Mouse (Mus musculus) MEL (cell line): Measurements from ENCODE around the gene Mmp9. TPM values are rescaled to one million over a fixed set of nuclear protein-coding genes. Genes with fewer than 3 reads are reported as not detected.

ENCODE experiments used
- DNase-seq: peaks from one replicate; pipeline ENCODE4 v3.0.0; 2011; ENCODE audit warnings: low read depth, low spot score
- H3K27ac ChIP-seq: 2 replicates; pipeline ENCODE4 v1.5.1; 2012; ENCODE audit warnings: low read depth, mild to moderate bottlenecking, control low read depth, low read length, moderate library complexity; ENCODE audit not compliant: control insufficient read depth
- H3K27me3 ChIP-seq, 2 experiments: fragments of 150-350 bp in 1 of 2; sonication (generic) in 1 of 2; 2 replicates each; pipeline ENCODE4 v1.6.1; 2012; ENCODE audit warnings: low read length in 2 of 2, mild to moderate bottlenecking in 2 of 2, improper control_type of control experiment in 1 of 2, moderate library complexity in 1 of 2; ENCODE audit not compliant: insufficient read depth in 2 of 2, control insufficient read depth in 1 of 2
- H3K36me3 ChIP-seq, 2 experiments: 2 replicates each; pipeline ENCODE4 v1.6.1; 2012 to 2014; ENCODE audit warnings: low read length in 2 of 2, improper control_type of control experiment in 1 of 2, inconsistent platforms in 1 of 2, mild to moderate bottlenecking in 1 of 2; ENCODE audit not compliant: insufficient read depth in 2 of 2, control insufficient read depth in 1 of 2
- H3K4me1 ChIP-seq, 2 experiments: fragments of 150-350 bp in 1 of 2; sonication (generic) in 1 of 2; 2 replicates each; pipeline ENCODE4 v1.6.1; 2012; ENCODE audit warnings: low read length in 2 of 2, improper control_type of control experiment in 1 of 2, mild to moderate bottlenecking in 1 of 2; ENCODE audit not compliant: insufficient read depth in 2 of 2, control insufficient read depth in 1 of 2
- H3K4me3 ChIP-seq, 2 experiments: fragments of 150-350 bp in 1 of 2; sonication (generic) in 1 of 2; 2 replicates each; pipeline ENCODE4 v1.5.1; 2012; ENCODE audit warnings: low read depth in 2 of 2, low read length in 2 of 2, mild to moderate bottlenecking in 2 of 2, moderate library complexity in 2 of 2, control low read depth in 1 of 2, improper control_type of control experiment in 1 of 2; ENCODE audit not compliant: control insufficient read depth in 1 of 2, insufficient read depth in 1 of 2
- H3K79me2 ChIP-seq: 2 replicates; pipeline ENCODE4 v1.6.1; 2012; ENCODE audit warnings: mild to moderate bottlenecking, low read length, moderate library complexity; ENCODE audit not compliant: control insufficient read depth, poor library complexity, insufficient read depth
- H3K9ac ChIP-seq: 2 replicates; pipeline ENCODE4 v1.6.1; 2012; ENCODE audit warnings: low read depth, mild to moderate bottlenecking, control low read depth, low read length, moderate library complexity; ENCODE audit not compliant: control insufficient read depth, poor library complexity, severe bottlenecking
- H3K9me3 ChIP-seq: fragments of 150-350 bp; sonication (generic); replicated peaks from 2 replicates; pipeline ENCODE4 v1.6.1; 2012; ENCODE audit warnings: mild to moderate bottlenecking, low read length, improper control_type of control experiment, moderate library complexity; ENCODE audit not compliant: insufficient read depth
- BHLHE40 ChIP-seq: IDR thresholded peaks from 2 replicates; pipeline ENCODE4 v1.6.1; 2012; ENCODE audit warnings: low read depth, mild to moderate bottlenecking, inconsistent platforms, low read length, improper control_type of control experiment, borderline replicate concordance
- CHD1 ChIP-seq: IDR thresholded peaks from 2 replicates; pipeline ENCODE4 v1.6.1; 2012; ENCODE audit warnings: low read depth, mild to moderate bottlenecking, inconsistent platforms, low read length, improper control_type of control experiment
- CHD2 ChIP-seq: IDR thresholded peaks from 2 replicates; pipeline ENCODE4 v1.6.1; 2011; ENCODE audit warnings: low read length, improper control_type of control experiment
- GABPA ChIP-seq: IDR thresholded peaks from 2 replicates; pipeline ENCODE4 v1.6.1; 2012; ENCODE audit warnings: low read depth, mild to moderate bottlenecking, inconsistent platforms, low read length, improper control_type of control experiment, moderate library complexity
- GATA1 ChIP-seq: IDR thresholded peaks from 2 replicates; pipeline ENCODE4 v1.6.1; 2011; ENCODE audit warnings: low read depth, low read length, improper control_type of control experiment
- HCFC1 ChIP-seq: IDR thresholded peaks from 2 replicates; pipeline ENCODE4 v1.6.1; 2012; ENCODE audit warnings: low read depth, mild to moderate bottlenecking, inconsistent platforms, low read length, improper control_type of control experiment, moderate library complexity
- KAT2A ChIP-seq: conservative IDR thresholded peaks from 2 replicates; pipeline ENCODE4 v1.6.1; 2012; ENCODE audit warnings: low read depth, low read length, improper control_type of control experiment, inconsistent platforms
- MAX ChIP-seq: IDR thresholded peaks from 2 replicates; pipeline ENCODE4 v1.6.1; 2011; ENCODE audit warnings: low read length, improper control_type of control experiment
- MAZ ChIP-seq: IDR thresholded peaks from 2 replicates; pipeline ENCODE4 v1.6.1; 2012; ENCODE audit warnings: low read depth, mild to moderate bottlenecking, inconsistent platforms, low read length, improper control_type of control experiment
- MEF2A ChIP-seq: IDR thresholded peaks from 2 replicates; pipeline ENCODE4 v1.6.1; 2014; ENCODE audit warnings: low read depth, mild to moderate bottlenecking, inconsistent platforms, low read length, improper control_type of control experiment; ENCODE audit not compliant: poor library complexity, insufficient replicate concordance, severe bottlenecking; ENCODE audit errors: extremely low read depth
- MXI1 ChIP-seq: IDR thresholded peaks from 2 replicates; pipeline ENCODE4 v1.6.1; 2011; ENCODE audit warnings: mild to moderate bottlenecking, low read depth, low read length, improper control_type of control experiment
- MYB ChIP-seq: IDR thresholded peaks from 2 replicates; pipeline ENCODE4 v1.6.1; 2011; ENCODE audit warnings: mild to moderate bottlenecking, low read depth, low read length, improper control_type of control experiment
- MYC ChIP-seq: IDR thresholded peaks from 2 replicates; pipeline ENCODE4 v1.6.1; 2011; ENCODE audit warnings: low read depth, mild to moderate bottlenecking, low read length, improper control_type of control experiment, moderate library complexity
- NRF1 ChIP-seq: IDR thresholded peaks from 2 replicates; pipeline ENCODE4 v1.6.1; 2014; ENCODE audit warnings: low read depth, mild to moderate bottlenecking, inconsistent platforms, low read length, improper control_type of control experiment, moderate library complexity; ENCODE audit not compliant: poor library complexity, insufficient read depth, severe bottlenecking
- POLR2A ChIP-seq, 2 experiments: IDR thresholded peaks; 2 replicates each; pipeline ENCODE4 v1.6.1; 2011 to 2012; ENCODE audit warnings: low read length in 2 of 2, mild to moderate bottlenecking in 2 of 2, control low read depth in 1 of 2, improper control_type of control experiment in 1 of 2, low read depth in 1 of 2, moderate library complexity in 1 of 2; ENCODE audit not compliant: control insufficient read depth in 1 of 2, insufficient read depth in 1 of 2, poor library complexity in 1 of 2
- POLR2AphosphoS2 ChIP-seq: IDR thresholded peaks from 2 replicates; pipeline ENCODE4 v1.6.1; 2011; ENCODE audit warnings: low read length, improper control_type of control experiment
- RAD21 ChIP-seq: IDR thresholded peaks from 2 replicates; pipeline ENCODE4 v1.6.1; 2011; ENCODE audit warnings: mild to moderate bottlenecking, low read depth, low read length, improper control_type of control experiment
- RCOR1 ChIP-seq: IDR thresholded peaks from 2 replicates; pipeline ENCODE4 v1.6.1; 2012; ENCODE audit warnings: low read depth, mild to moderate bottlenecking, inconsistent platforms, low read length, improper control_type of control experiment
- SMC3 ChIP-seq: IDR thresholded peaks from 2 replicates; pipeline ENCODE4 v1.6.1; 2011; ENCODE audit warnings: low read depth, low read length, improper control_type of control experiment
- TAL1 ChIP-seq: IDR thresholded peaks from 2 replicates; pipeline ENCODE4 v1.6.1; 2012; ENCODE audit warnings: mild to moderate bottlenecking, inconsistent platforms, low read length, moderate library complexity, mixed read lengths
- TBP ChIP-seq: IDR thresholded peaks from 2 replicates; pipeline ENCODE4 v1.8.0; 2011; ENCODE audit warnings: low read depth, low read length, improper control_type of control experiment
- TCF12 ChIP-seq: IDR thresholded peaks from 2 replicates; pipeline ENCODE4 v1.6.1; 2014; ENCODE audit warnings: low read depth, mild to moderate bottlenecking, inconsistent platforms, low read length, improper control_type of control experiment, moderate library complexity
- UBTF ChIP-seq: IDR thresholded peaks from 2 replicates; pipeline ENCODE4 v1.6.1; 2012; ENCODE audit warnings: low read depth, mild to moderate bottlenecking, inconsistent platforms, low read length, improper control_type of control experiment, moderate library complexity, borderline replicate concordance; ENCODE audit not compliant: insufficient read depth
- USF1 ChIP-seq: IDR thresholded peaks from 2 replicates; pipeline ENCODE4 v1.6.1; 2014; ENCODE audit warnings: low read depth, mild to moderate bottlenecking, inconsistent platforms, low read length, improper control_type of control experiment, moderate library complexity
- USF2 ChIP-seq, 2 experiments: IDR thresholded peaks; 2 replicates each; pipeline ENCODE4 v1.6.1; 2011 to 2012; ENCODE audit warnings: improper control_type of control experiment in 2 of 2, low read length in 2 of 2, borderline replicate concordance in 1 of 2, inconsistent platforms in 1 of 2, low read depth in 1 of 2, mild to moderate bottlenecking in 1 of 2; ENCODE audit not compliant: insufficient read depth in 1 of 2
- ZC3H11A ChIP-seq: IDR thresholded peaks from 2 replicates; pipeline ENCODE4 v1.6.1; 2012; ENCODE audit warnings: low read depth, mild to moderate bottlenecking, inconsistent platforms, low read length, improper control_type of control experiment
- ZKSCAN1 ChIP-seq: IDR thresholded peaks from 2 replicates; pipeline ENCODE4 v1.6.1; 2012; ENCODE audit warnings: low read depth, mild to moderate bottlenecking, inconsistent platforms, low read length, improper control_type of control experiment, moderate library complexity
- ZMIZ1 ChIP-seq: IDR thresholded peaks from 2 replicates; pipeline ENCODE4 v1.6.1; 2012; ENCODE audit warnings: low read depth, mild to moderate bottlenecking, inconsistent platforms, low read length, improper control_type of control experiment, moderate library complexity
- ZNF384 ChIP-seq: IDR thresholded peaks from 2 replicates; pipeline ENCODE4 v1.6.1; 2012; ENCODE audit warnings: low read depth, mild to moderate bottlenecking, inconsistent platforms, low read length, improper control_type of control experiment
- polyA plus RNA-seq, 2 experiments: library from polyadenylated mRNA; stranded (reverse) in 1 of 2; unstranded in 1 of 2; fragments of >175 nt in 1 of 2; fragments of >200 nt in 1 of 2; gene quantifications; 2 replicates each; pipeline versions ENCODE4 v1.2.1 to v1.2.4; 2012; ENCODE audit warnings: low replicate concordance in 2 of 2, low read depth in 1 of 2; ENCODE audit not compliant: insufficient read length in 2 of 2, insufficient read depth in 1 of 2, missing spikeins in 1 of 2
- total RNA-seq: library from RNA; depleted of rRNA; stranded (reverse); fragments of 300-350 nt; gene quantifications from 2 replicates; pipeline ENCODE4 v1.2.3, GENCODE M21; 2012

Mmp9 gene
- total and polyA plus RNA-seq, 3 experiments: 0.19 to 0.23 TPM; not detected in 1

GRCm38 (mm10) chr2:164962183-164962580, 21.6 kb downstream of the Mmp9 start:
- Histone ChIP-seq H3K27ac (no peak overlapping the region), H3K36me3 (peaks cover 0 to 3% of the 10 kb centered on the region in 2 experiments; a peak in 1 of 4 replicates), H3K4me1 (peaks cover 0 to 11% of the 10 kb centered on the region in 2 experiments; a peak in 2 of 4 replicates), H3K79me2 (no peaks in the 10 kb centered on the region; the same call in 1 of the 2 replicates), H3K9me3 (no peaks in the 10 kb centered on the region), H3K4me3 (no peak overlapping the region), H3K9ac (no peak overlapping the region), H3K27me3 (no peaks in the 10 kb centered on the region)
- DNase-seq: no peak
- TF ChIP-seq NRF1 (no peak), MAZ (no peak), MEF2A (no peak), POLR2AphosphoS2 (no peak), SMC3 (no peak), CHD1 (no peak), UBTF (no peak), GABPA (no peak), TCF12 (no peak), CHD2 (no peak), MAX (no peak), POLR2A (IDR thresholded peaks at IDR 0.05; ENCODE audit: control insufficient read depth in 1 of 2, insufficient read depth in 1 of 2, low read depth in 1 of 2, low read length in 2 of 2, poor library complexity in 1 of 2) (no peak), ZC3H11A (no peak), KAT2A (no peak), RAD21 (no peak), MXI1 (no peak), USF1 (no peak), USF2 (IDR thresholded peaks at IDR 0.05; ENCODE audit: borderline replicate concordance in 1 of 2, insufficient read depth in 1 of 2, low read depth in 1 of 2, low read length in 2 of 2) (no peak), TBP (no peak)

GRCm38 (mm10) chr2:164964242-164964894, 23.8 kb downstream of the Mmp9 start:
- no peak overlapping the region for H3K9ac ChIP-seq
- peaks cover 0 to 11% of the 10 kb centered on the region in 2 experiments; a peak in 2 of 4 replicates for H3K4me1 ChIP-seq
- no peaks in the 10 kb centered on the region for H3K9me3 ChIP-seq
- H3K79me2 ChIP-seq: no peaks in the 10 kb centered on the region; the same call in 1 of the 2 replicates
- no peak overlapping the region for H3K27ac ChIP-seq
- peaks cover 0 to 3% of the 10 kb centered on the region in 2 experiments; a peak in 1 of 4 replicates for H3K36me3 ChIP-seq
- no peak overlapping the region for H3K4me3 ChIP-seq
- no peak for DNase-seq
- no peak for TF ChIP-seq POLR2A (IDR thresholded peaks at IDR 0.05; ENCODE audit: control insufficient read depth in 1 of 2, insufficient read depth in 1 of 2, low read depth in 1 of 2, low read length in 2 of 2, poor library complexity in 1 of 2)
- TF ChIP-seq USF2 (IDR thresholded peaks at IDR 0.05; ENCODE audit: borderline replicate concordance in 1 of 2, insufficient read depth in 1 of 2, low read depth in 1 of 2, low read length in 2 of 2): no peak
- no peak for TF ChIP-seq HCFC1
- no peak for TF ChIP-seq MEF2A
- TF ChIP-seq ZMIZ1: no peak
- no peak for TF ChIP-seq TAL1
- TF ChIP-seq BHLHE40: no peak
- no peak for TF ChIP-seq KAT2A
- no peak for TF ChIP-seq ZKSCAN1
- no peak for TF ChIP-seq ZNF384
- TF ChIP-seq RCOR1: no peak
- TF ChIP-seq GATA1: no peak
- TF ChIP-seq ZC3H11A: no peak
- no peak for TF ChIP-seq MYB
- TF ChIP-seq CHD1: no peak
- TF ChIP-seq TBP: no peak
- no peak for TF ChIP-seq UBTF
- no peak for TF ChIP-seq NRF1
- TF ChIP-seq MYC: no peak
- H3K27me3 ChIP-seq: no peaks in the 10 kb centered on the region
